Mouse (Mus musculus) urinary bladder, postnatal 10 days (tissue): ENCODE measurements around the gene Pla2g10.
"Not testable (repeated sequence)": the region's sequence is repeated elsewhere in the genome, so short reads cannot be mapped to it uniquely, and the experiment has no call there.

ENCODE experiments used
- DNase-seq: peaks from one replicate; pipeline ENCODE4 v3.0.0; 2022; ENCODE audit warnings: low spot score

The Pla2g10 gene

GRCm38 (mm10) chr16:13730285-13731255 lies at the start of gene Pla2g10:
Gene Pla2g10 (minus strand): TSS chr16:13730983.
- no peak for DNase-seq

GRCm38 (mm10) chr16:13774651-13775050 lies 43.9 kb upstream of the Pla2g10 start:
- DNase-seq, result not testable (repeated sequence)

GRCm38 (mm10) chr16:13774011-13774410 lies 43.2 kb upstream of the Pla2g10 start:
- DNase-seq, result not testable (repeated sequence)

- not testable (repeated sequence) for DNase-seq
These were observed 41.3 kb upstream of the Pla2g10 start for GRCm38 (mm10) chr16:13772051-13772450.

DNA sequence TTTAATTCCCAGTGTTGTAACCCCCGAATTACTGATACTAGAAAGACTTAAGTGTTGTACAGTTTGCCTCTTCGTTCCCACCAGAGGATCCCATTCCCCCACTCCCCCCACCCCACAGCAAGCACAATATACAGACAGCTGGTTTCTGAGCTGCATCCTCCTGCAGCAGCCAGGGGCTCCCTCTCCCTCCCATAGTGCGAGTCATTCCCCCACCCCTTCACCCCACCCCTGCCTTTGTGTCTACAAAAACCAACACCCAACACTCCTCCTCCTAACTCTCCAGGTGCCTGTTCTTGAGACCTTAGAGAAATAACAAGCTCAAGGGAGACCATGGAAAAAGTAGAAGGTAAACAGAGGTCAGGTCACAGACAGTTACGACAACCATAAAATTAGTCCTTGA lies 40.8 kb upstream of the Pla2g10 start:
- not testable (repeated sequence) for DNase-seq

DNA sequence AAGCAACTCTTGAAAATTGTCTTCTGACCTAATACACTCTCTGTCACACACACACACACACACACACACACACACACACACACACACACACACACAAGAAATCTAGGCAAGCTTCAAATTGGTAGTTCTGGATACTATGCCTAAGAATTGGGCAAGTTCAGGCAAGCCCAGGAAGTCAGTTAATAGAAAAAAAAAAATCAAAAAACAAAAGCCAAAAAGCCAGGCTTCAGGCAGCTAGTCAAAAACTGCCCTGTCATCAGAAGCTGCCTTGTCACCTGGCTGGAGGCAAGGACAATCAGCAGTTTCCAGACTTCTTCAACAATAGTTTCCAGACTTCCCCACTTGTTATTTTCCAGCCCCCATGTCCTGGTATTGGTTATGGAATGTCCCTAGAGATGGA lies 35.6 kb upstream of the Pla2g10 start:
- no peak for DNase-seq

GRCm38 (mm10) chr16:13764519-13764918 lies 33.7 kb upstream of the Pla2g10 start:
- DNase-seq, result no peak

GRCm38 (mm10) chr16:13762807-13763206 lies 32.0 kb upstream of the Pla2g10 start:
- not testable (repeated sequence) for DNase-seq

GRCm38 (mm10) chr16:13757823-13758222 lies 27.0 kb upstream of the Pla2g10 start:
- no peak for DNase-seq

- DNase-seq, result peak; percentile 75
These were observed 23.8 kb upstream of the Pla2g10 start for GRCm38 (mm10) chr16:13754400-13755190.

GRCm38 (mm10) chr16:13753986-13754385 lies 23.2 kb upstream of the Pla2g10 start:
- DNase-seq, result no peak

DNA sequence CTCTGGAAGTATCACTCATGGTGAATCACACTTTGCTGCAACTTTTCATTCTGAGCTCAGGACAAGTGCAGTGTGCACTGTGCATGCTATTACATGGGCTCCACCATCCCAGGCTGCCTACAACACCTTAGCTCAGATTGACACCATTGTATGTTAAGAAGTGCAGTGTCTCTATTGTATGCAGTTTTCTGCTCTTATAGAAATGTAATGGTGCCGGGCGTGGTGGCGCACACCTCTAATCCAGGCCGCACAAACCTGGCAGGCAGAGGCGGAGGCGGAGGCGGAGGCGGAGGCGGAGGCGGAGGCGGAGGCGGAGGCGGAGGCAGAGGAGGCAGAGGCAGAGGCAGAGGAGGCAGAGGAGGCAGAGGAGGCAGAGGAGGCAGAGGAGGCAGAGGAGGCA lies 19.8 kb upstream of the Pla2g10 start:
- DNase-seq, result no peak

- no peak for DNase-seq
These were observed 19.2 kb upstream of the Pla2g10 start for GRCm38 (mm10) chr16:13749981-13750380.

DNA sequence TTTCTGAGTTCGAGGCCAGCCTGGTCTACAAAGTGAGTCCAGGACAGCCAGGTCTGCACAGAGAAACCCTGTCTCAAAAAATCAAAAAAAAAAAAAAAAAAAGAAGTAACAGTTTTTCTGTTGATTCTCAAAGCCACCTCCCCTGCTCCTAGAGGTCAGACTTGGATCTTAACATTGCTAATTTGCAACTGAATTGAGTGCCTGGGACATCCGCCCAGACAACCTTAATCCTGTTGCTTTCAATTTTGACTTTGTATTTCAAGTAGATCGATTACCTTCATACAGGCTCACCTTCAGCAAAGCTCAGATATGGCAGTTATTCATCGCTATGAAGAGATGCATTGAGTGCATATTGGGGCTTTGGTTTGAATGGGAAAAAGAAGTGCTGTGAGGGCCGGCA lies 18.5 kb upstream of the Pla2g10 start:
- no peak for DNase-seq

- DNase-seq, result not testable (repeated sequence)
These were observed 18.0 kb upstream of the Pla2g10 start for GRCm38 (mm10) chr16:13748813-13749212.

GRCm38 (mm10) chr16:13748124-13748523 lies 17.3 kb upstream of the Pla2g10 start:
- no peak for DNase-seq

- no peak for DNase-seq
These were observed 16.9 kb upstream of the Pla2g10 start for GRCm38 (mm10) chr16:13747708-13748107.

DNA sequence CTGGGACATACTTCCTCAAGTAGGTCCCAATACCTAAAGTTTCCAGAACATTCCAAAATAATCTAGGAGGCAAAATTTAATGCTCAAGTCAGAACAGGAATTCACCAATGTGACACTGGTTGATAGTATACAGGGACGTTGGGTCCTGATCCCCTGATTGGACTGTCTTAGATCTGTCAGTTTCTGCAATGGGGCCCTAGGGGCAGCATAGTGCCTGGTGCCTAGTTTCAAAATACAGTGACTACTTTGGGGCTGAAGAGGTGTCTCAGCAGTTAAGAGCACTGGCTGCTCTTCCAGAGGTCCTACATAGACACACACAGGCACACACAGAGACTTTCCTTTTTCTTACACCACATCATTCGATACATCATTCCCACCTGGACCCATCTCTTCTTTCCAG lies 10.1 kb upstream of the Pla2g10 start:
- DNase-seq, result no peak

GRCm38 (mm10) chr16:13739044-13739443 lies 8.3 kb upstream of the Pla2g10 start:
- DNase-seq, result not testable (repeated sequence)

- no peak for DNase-seq
These were observed 5.2 kb upstream of the Pla2g10 start for GRCm38 (mm10) chr16:13735977-13736376.

DNA sequence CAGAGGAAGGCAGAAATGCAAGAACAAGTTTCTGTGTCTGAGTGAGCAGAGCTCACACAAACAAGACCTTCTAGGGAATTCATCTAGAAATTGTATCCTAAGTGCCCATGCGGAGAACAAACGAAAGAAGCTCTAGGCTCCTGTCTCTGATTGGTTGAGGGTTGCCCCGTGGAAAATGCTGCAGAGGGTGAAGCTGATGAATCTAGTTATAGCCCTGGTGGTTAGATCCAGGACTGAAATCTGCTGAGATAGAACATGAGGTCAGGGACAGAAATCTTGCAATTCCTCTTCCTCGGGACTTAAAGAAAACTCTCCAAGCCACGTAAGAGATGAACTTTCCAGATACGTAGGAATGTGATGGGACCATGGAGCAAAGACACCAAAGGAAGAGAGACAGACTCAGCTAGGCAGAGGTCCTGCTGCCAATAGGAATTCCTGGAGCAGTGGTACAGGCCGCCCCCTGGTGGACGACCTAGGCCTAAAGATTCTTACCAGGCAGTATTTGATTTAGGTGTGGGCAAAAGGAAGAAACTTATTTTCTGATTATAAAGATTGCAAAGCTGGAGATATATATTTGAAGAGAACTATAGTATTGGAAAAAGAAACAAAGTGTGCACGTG lies 2.8 kb upstream of the Pla2g10 start:
- peak; percentile 30 for DNase-seq

GRCm38 (mm10) chr16:13732786-13733185 lies 2.0 kb upstream of the Pla2g10 start:
- DNase-seq, result no peak
